Mouse (Mus musculus) hindbrain, postnatal 0 days (tissue): ENCODE data around the gene Ifi205. TPM values are rescaled to one million over a fixed set of nuclear protein-coding genes. Genes with fewer than 3 reads are reported as not detected.
A peak's percentile ranks its signal among the peaks of the same experiment; 100 is the strongest.
"Not testable (repeated sequence)": the region's sequence is repeated elsewhere in the genome, so short reads cannot be mapped to it uniquely, and the experiment has no call there.

Experiments used
- ATAC-seq: fragments of 200-750 bp; cut with Nextera tagmentation; 2 replicates; pipeline ENCODE4 v1.8.0; 2017; ENCODE audit warnings: mild to moderate bottlenecking, moderate TSS enrichment, moderate library complexity
- DNase-seq: peaks from one replicate; pipeline ENCODE4 v3.0.0-alpha.2; 2015; ENCODE audit warnings: low spot score
- H3K27ac ChIP-seq: fragments of 300-500 bp; sonication (generic); 2 replicates; pipeline ENCODE4 v1.5.1; 2014; ENCODE audit warnings: mild to moderate bottlenecking
- H3K27me3 ChIP-seq: fragments of 300-500 bp; sonication (generic); 2 replicates; pipeline ENCODE4 v1.6.1; 2014; ENCODE audit warnings: low read length, mixed read lengths; ENCODE audit not compliant: insufficient read depth
- H3K36me3 ChIP-seq: fragments of 300-500 bp; sonication (generic); 2 replicates; pipeline ENCODE4 v1.6.1; 2014; ENCODE audit warnings: low read length, mixed read lengths; ENCODE audit not compliant: insufficient read depth
- H3K4me1 ChIP-seq: fragments of 300-500 bp; sonication (generic); 2 replicates; pipeline ENCODE4 v1.6.1; 2014; ENCODE audit warnings: antibody characterized with exemption, low read length, mixed read lengths; ENCODE audit not compliant: insufficient read depth
- H3K4me2 ChIP-seq: fragments of 300-500 bp; sonication (generic); 2 replicates; pipeline ENCODE4 v1.6.1; 2014; ENCODE audit warnings: low read depth, mild to moderate bottlenecking, low read length, moderate library complexity, mixed read lengths
- H3K4me3 ChIP-seq: fragments of 300-500 bp; sonication (generic); 2 replicates; pipeline ENCODE4 v1.5.1; 2014; ENCODE audit warnings: low read length
- H3K9ac ChIP-seq: fragments of 300-500 bp; sonication (generic); replicated peaks from 2 replicates; pipeline ENCODE4 v1.6.1; 2014; ENCODE audit warnings: mild to moderate bottlenecking, low read length, moderate library complexity, mixed read lengths
- H3K9me3 ChIP-seq: fragments of 300-500 bp; sonication (generic); 2 replicates; pipeline ENCODE4 v1.6.1; 2016; ENCODE audit warnings: low read length, mixed read lengths
- CTCF ChIP-seq: IDR thresholded peaks from 2 replicates; pipeline ENCODE4 v1.5.1; 2016; ENCODE audit warnings: antibody characterized with exemption, control low read depth, low read depth
- WGBS: fragments of 180-500 bp; shearing (Covaris S2); extraction: QIAGEN DNeasy Blood & Tissue Kit; methylation state at CpG from one replicate; pipeline ENCODE4 v1.1.7; 2014; 5-methylcytosine and 5-hydroxymethylcytosine counted together
- polyA plus RNA-seq: library from polyadenylated mRNA; unstranded; fragments of >200 nt; fragmentation: Nextera tagmentation; extraction: Ambion mirVana; gene quantifications from 2 replicates; pipeline ENCODE4 v1.2.1, GENCODE M21; 2015
- total RNA-seq: library from RNA; depleted of rRNA; stranded (reverse); fragments of >200 nt; gene quantifications from 2 replicates; pipeline ENCODE4 v1.2.3, GENCODE M21; 2014; rRNA removed

The Ifi205 gene
- total and polyA plus RNA-seq, 2 experiments from 2014 or later, result not detected

DNA sequence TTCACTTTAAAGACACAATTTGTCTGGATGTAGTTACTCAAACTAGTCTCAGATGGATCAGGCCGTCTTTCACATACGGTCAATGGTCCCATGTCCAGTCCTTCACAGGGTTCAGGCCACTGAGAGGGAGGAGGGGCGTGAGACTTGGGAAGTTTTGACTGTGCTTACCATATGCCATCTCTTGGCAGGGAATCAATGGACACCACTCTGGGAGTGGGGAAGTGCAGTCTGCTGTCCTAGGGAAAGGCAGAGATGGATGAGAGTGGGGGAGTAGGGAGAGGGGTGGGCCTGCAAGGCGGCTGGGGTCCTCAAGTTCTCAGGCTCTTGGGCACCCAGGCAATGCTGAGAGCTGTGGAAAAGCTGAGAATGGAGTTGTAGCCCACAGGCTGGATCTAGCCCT lies 36.6 kb downstream of the Ifi205 start:
- ATAC-seq, result peak; percentile 78
- H3K4me1 ChIP-seq, result no peaks in the 10 kb centered on the region

DNA sequence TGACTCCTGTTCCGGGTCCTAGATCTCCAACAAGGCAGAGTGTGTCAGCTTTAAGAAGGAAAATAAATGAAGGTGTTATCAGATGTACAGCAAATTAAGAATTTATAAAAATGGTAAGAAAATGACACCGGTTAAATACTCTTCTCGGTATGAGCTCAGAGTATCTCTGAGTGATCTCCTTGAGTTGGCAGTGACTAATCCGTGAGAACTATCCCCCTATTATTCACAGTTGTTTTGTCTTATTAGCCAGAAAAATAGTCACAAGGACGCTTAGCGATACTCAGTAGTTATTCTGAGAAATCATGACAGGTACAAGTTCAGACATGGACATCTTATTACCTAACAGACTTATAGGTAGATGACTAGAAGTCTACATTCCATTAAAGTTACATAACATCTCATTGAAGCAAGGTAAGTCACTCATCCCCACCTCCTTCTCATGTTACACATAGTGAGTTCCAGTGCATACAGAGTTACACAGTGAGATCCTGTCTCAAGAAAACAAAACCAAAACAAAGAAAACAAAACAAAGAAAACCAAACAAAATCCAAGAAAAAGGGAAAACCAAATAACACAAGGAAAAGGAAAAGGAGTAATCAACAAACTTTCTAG lies 48.8 kb downstream of the Ifi205 start, which contains the start of gene Ifi202b:
Ifi202b (minus strand) TSS at position 51 of the 612 bp plus-strand sequence.
- 82% methylated on average over 6 of the region's 6 CpGs for WGBS
- H3K4me1 ChIP-seq, DNase-seq, H3K4me2 ChIP-seq, H3K4me3 ChIP-seq, H3K36me3 ChIP-seq, H3K9ac ChIP-seq, ATAC-seq, H3K9me3 ChIP-seq, H3K27me3 ChIP-seq, H3K27ac ChIP-seq: not testable (repeated sequence)

More for the DNA sequence above, 36.6 kb downstream of the Ifi205 start:
- no peaks in the 10 kb centered on the region for H3K27me3 ChIP-seq
- no peaks in the 10 kb centered on the region for H3K9me3 ChIP-seq
- H3K4me3 ChIP-seq, result no peak overlapping the region
- H3K27ac ChIP-seq, result no peak overlapping the region
- no peak overlapping the region for H3K9ac ChIP-seq
- TF ChIP-seq CTCF, result no peak
- no peaks in the 10 kb centered on the region for H3K36me3 ChIP-seq
- DNase-seq, result peak; percentile 35
- 74% methylated on average over 4 of the region's 4 CpGs for WGBS
- no peak overlapping the region for H3K4me2 ChIP-seq

DNA sequence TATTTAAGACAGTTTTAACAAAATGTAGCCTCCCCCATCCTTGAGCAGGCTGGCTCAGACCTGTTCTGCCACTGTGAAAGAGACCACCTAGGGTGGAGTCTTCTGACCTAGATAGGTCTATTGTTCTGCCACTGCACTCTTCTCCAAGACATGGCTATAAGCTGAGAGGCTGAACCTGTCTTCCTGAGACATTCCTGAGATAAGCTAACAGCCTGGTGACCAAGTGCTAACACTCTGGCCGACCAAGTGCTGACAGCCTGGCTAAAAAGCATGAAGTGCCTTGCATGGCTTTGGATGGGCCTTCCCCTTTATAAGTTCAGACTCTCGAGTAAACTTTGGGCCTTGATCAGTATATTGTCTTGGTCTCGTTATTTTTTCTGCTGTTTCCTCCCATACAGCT lies 50.6 kb downstream of the Ifi205 start:
- not testable (repeated sequence) for DNase-seq, ATAC-seq, H3K27ac ChIP-seq

DNA sequence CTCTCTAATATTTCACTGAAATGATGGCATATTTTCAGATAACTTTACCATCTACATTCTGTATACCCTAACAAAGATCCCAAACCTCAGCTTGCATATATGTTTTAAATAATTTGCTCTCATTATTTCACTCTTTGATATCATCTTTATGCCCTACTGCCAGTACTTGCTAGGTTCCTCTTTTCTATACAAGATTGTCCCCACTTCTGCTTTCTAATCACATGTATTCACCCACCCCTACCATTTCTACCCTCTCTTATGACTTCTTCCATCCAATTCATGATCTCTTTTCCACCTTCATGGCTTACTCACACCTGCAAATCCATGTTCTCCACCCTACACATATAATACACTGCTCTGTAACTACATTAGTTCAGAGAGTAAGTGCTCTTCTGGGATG lies 54.0 kb downstream of the Ifi205 start:
- no peaks in the 10 kb centered on the region for H3K9me3 ChIP-seq
- no peak overlapping the region for H3K27ac ChIP-seq
- no peak overlapping the region for H3K4me2 ChIP-seq
- TF ChIP-seq CTCF, result no peak
- no peaks in the 10 kb centered on the region for H3K4me1 ChIP-seq
- no peak overlapping the region for H3K9ac ChIP-seq
- H3K36me3 ChIP-seq, result no peaks in the 10 kb centered on the region
- no peak for DNase-seq
- no peak overlapping the region for H3K4me3 ChIP-seq
- H3K27me3 ChIP-seq, result no peaks in the 10 kb centered on the region
- no peak for ATAC-seq

More for the DNA sequence above, 50.6 kb downstream of the Ifi205 start:
- WGBS, result 52% methylated on average over 3 of the region's 3 CpGs
- H3K4me2 ChIP-seq, H3K9ac ChIP-seq, H3K36me3 ChIP-seq, H3K4me3 ChIP-seq, H3K4me1 ChIP-seq, H3K27me3 ChIP-seq, H3K9me3 ChIP-seq: not testable (repeated sequence)

DNA sequence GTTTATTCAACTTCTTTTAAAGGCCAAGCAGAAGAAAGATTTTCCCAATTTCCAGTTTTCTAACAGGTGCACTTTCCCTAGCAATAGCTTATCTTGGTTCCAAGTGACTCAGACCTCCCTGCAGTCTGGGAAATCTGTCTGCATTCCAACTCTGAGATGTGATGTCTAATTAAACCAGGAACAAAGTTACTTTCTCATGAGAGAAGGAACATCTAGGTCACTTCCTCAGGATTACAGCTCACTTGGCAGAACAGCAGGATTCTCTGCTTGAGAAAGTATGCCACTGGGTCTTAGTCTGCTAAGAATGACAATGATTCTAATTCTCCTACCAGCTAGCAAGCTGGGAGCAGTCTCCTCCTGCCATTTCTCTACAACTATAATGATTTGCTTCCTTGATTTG lies 58.5 kb downstream of the Ifi205 start:
- Histone ChIP-seq H3K9ac (no peak overlapping the region), H3K4me2 (no peak overlapping the region), H3K27ac (no peak overlapping the region), H3K36me3 (no peaks in the 10 kb centered on the region), H3K9me3 (no peaks in the 10 kb centered on the region), H3K4me3 (no peak overlapping the region), H3K27me3 (no peaks in the 10 kb centered on the region), H3K4me1 (no peaks in the 10 kb centered on the region)
- no peak for TF ChIP-seq CTCF
- peak; percentile 3 for DNase-seq
- ATAC-seq, result no peak

Other genes starting within 250 kb of the Ifi205 start
- 0.14 TPM in 1 of 2 replicates, not detected in the other for gene Ifi211, start 118.8 kb downstream of the Ifi205 start, total RNA-seq
- gene Ifi211, start 118.8 kb downstream of the Ifi205 start, polyA plus RNA-seq, result 0.40 and 0.63 TPM in 2 replicates
- 0.68 and 2.3 TPM in 2 replicates for gene Mndal, start 89.3 kb downstream of the Ifi205 start, total RNA-seq
- gene Mndal, start 89.3 kb downstream of the Ifi205 start, polyA plus RNA-seq, result 2.8 and 3.7 TPM in 2 replicates
- gene Ifi203, start 89.1 kb downstream of the Ifi205 start, total RNA-seq, result 1.4 and 1.6 TPM in 2 replicates
- gene Ifi203, start 89.1 kb downstream of the Ifi205 start, polyA plus RNA-seq, result 2.3 and 2.6 TPM in 2 replicates
- not detected in 2 replicates for gene Ifi202b, start 49.1 kb downstream of the Ifi205 start, total RNA-seq
- 0.16 and 0.28 TPM in 2 replicates for gene Ifi202b, start 49.1 kb downstream of the Ifi205 start, polyA plus RNA-seq
- not detected in 2 replicates for gene Olfr433, start 8.9 kb upstream of the Ifi205 start, total RNA-seq
- gene Olfr433, start 8.9 kb upstream of the Ifi205 start, polyA plus RNA-seq, result not detected in 2 replicates
- gene Olfr432, start 17.4 kb upstream of the Ifi205 start, total RNA-seq, result not detected in 2 replicates
- gene Olfr432, start 17.4 kb upstream of the Ifi205 start, polyA plus RNA-seq, result not detected in 2 replicates
- gene Olfr430, start 34.8 kb upstream of the Ifi205 start, total RNA-seq, result not detected in 2 replicates
- not detected in 2 replicates for gene Olfr430, start 34.8 kb upstream of the Ifi205 start, polyA plus RNA-seq
- not detected in 2 replicates for gene Olfr429, start 52.5 kb upstream of the Ifi205 start, total RNA-seq
- gene Olfr429, start 52.5 kb upstream of the Ifi205 start, polyA plus RNA-seq, result not detected in 2 replicates
- gene Olfr427, start 65.1 kb upstream of the Ifi205 start, total RNA-seq, result not detected in 2 replicates
- gene Olfr427, start 65.1 kb upstream of the Ifi205 start, polyA plus RNA-seq, result not detected in 2 replicates
- gene Olfr231, start 89.4 kb upstream of the Ifi205 start, total RNA-seq, result not detected in 2 replicates
- gene Olfr231, start 89.4 kb upstream of the Ifi205 start, polyA plus RNA-seq, result not detected in 2 replicates
- gene Olfr424, start 99.7 kb upstream of the Ifi205 start, total RNA-seq, result not detected in 2 replicates
- gene Olfr424, start 99.7 kb upstream of the Ifi205 start, polyA plus RNA-seq, result not detected in 2 replicates
- not detected in 2 replicates for gene Olfr420, start 123.8 kb upstream of the Ifi205 start, total RNA-seq
- gene Olfr420, start 123.8 kb upstream of the Ifi205 start, polyA plus RNA-seq, result not detected in 2 replicates
- gene Spta1, start 141.0 kb upstream of the Ifi205 start, total RNA-seq, result not detected in 2 replicates
- 0.04 TPM in 1 of 2 replicates, not detected in the other for gene Spta1, start 141.0 kb upstream of the Ifi205 start, polyA plus RNA-seq
- gene Olfr419, start 220.3 kb upstream of the Ifi205 start, total RNA-seq, result not detected in 2 replicates
- not detected in 2 replicates for gene Olfr419, start 220.3 kb upstream of the Ifi205 start, polyA plus RNA-seq